Mouse (Mus musculus): ENCODE results near the gene Tenm3.

Gene Tenm3

DNA sequence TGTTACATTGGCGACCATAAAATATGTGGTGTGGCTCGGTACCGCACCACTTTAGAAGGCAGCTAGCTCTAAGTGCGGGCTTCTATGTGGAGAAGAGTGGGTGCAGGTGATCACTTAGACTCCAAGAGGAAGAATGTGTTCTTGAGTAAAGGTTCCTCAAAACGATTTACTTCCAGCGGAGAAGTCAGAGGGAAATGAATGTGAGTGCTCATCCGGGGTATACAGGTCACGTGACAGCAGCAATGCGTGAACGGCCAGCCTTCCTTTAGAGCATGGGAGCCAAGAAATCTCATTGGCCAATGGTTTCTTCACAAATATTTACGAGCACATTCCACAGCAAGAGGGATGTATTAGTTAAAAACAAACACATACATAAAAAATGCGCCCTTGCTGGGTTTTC is 404.3 kb downstream of the Tenm3 start:
- DNase-seq, result no peak

DNA sequence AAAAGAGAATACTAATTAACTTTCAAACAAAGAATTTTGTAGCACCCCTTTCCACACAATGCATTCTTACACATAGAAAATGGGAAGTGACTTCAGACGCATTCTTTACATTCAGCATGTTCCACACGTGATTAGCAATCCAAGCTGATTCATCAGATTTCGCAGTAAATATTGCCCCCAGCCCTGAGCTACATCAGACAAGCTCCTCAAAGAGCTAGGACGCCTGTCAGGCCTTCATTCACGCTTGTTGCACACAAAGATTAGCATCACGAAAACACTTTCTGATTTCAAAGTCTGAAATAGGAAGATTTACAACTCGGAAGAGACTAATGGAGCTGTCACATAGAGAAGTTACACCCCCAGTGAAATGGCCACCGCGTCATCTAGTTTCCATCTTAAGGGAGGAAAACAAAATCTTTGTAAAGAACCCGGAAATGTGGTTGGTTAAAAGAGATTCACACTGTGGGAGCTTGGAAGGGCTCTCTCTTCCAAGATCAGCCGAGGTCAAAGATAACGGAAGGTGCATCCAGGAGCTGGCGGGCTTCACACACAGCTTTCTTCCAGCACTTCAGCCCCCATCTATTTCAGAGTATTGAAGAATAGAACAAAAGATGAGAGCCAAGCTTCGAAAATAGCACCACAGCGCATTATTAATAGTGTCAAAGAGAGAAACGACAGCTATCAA is 406.1 kb downstream of the Tenm3 start:
- DNase-seq, result peak; percentile 68

DNA sequence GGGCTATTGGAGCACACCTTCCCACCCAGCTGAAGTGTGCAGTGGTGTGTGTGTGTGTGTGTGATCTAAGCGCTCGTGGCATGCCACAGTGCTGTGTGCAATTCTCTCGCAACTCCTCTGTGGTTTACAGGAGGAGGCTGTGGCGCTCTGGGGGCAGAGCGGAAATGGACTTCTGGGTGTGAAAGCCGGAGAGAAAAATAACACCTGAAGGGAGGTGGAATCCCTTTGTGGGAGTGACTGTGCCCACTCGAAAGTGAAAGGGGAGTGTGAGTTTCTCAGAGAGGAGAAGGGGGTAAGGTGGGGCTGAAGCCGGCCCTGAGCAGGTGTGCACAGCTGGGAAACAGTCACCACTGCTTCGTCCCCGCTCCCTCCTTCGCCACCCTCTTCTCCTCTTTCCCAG is 418.6 kb downstream of the Tenm3 start:
- no peak for DNase-seq

- DNase-seq, result peak; percentile 70
Observed at GRCm38 (mm10) chr8:48417714-48418113, 426.0 kb downstream of the Tenm3 start.

DNA sequence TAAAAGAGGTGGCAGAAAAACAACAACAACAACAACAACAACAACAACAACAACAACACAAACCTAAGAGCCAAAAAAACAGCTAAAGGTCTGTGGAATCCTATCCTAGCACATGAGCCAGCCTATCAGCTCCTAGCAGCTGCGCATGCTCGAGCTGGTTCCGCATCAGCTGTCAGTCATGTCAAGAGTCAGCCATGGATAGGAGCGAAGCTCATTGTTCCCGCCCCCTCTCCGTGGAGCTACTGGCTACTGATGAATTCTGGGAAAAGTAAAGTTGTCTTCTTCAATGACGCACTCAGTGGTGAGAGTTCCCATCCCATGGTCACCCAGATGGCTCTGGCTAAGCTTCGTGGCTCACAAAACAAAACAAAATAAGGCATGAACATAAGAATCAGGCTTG is 432.8 kb downstream of the Tenm3 start:
- no peak for DNase-seq

DNA sequence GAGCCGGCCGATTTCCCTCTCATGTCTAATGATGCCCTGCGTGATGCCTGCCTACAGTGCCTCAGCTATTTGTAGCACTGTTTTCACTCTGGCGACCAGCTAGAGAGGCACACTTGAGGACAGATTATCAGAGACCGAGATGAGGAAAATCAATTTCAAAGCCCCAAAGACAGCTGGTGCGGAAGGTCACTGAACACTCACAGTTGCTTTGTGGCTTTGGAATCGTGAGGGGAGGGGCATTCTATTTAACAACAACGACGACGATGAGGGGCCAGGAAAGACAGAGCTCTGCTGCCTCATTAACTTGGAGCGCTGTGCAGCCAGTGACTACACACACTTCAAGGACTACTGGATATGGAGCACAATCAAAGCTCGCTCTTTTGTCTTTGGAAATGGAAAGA is 443.2 kb downstream of the Tenm3 start:
- peak; percentile 81 for DNase-seq

DNA sequence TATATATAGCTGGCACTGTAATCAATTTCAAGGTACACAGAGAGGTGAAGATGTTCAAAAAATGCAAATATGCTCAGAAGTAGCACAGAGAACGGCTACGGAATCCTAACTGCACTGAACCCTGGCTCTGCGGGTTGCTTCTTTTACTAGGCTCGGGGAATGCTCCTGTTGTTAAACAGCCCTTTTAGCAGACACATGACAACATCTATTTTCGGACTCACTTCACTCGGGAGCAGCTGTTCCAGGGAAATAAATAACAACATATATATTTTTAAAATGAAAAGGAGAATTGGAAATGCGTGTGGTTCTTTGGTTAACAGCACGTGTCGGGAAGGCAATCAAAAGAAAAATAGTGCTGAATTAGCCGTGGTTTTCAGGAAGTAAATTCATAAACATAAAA is 457.9 kb downstream of the Tenm3 start:
- no peak for DNase-seq

- DNase-seq, result peak; percentile 11
Observed at GRCm38 (mm10) chr8:48380035-48380434, 463.7 kb downstream of the Tenm3 start.

DNA sequence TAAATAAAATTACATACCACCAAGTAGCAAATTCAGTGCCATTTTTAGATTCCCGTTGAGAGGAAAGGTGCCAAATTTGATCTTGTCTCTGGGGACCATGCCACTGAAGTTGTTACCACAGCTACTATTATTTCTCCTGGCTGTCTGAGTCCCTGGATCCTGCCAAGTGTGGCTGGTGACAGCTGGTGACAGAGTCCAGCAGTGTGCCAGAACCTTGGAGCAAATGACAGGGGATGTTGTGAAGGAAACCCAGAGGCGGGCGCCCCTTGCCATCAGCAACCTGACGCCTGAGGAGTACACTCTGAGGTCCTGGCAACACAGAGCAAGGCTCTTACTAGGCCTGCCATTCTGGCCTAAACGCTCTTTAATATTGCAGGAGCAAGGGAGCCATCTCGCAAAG is 467.0 kb downstream of the Tenm3 start:
- DNase-seq, result no peak

GRCm38 (mm10) chr8:48375183-48375582 is 468.6 kb downstream of the Tenm3 start:
- no peak for DNase-seq

- DNase-seq, result no peak
Observed at GRCm38 (mm10) chr8:48373404-48373803, 470.3 kb downstream of the Tenm3 start.

- DNase-seq, result peak; percentile 13
Observed at GRCm38 (mm10) chr8:48367164-48367563, 476.6 kb downstream of the Tenm3 start.

- DNase-seq, result no peak
Observed at GRCm38 (mm10) chr8:48356849-48357248, 486.9 kb downstream of the Tenm3 start.

DNA sequence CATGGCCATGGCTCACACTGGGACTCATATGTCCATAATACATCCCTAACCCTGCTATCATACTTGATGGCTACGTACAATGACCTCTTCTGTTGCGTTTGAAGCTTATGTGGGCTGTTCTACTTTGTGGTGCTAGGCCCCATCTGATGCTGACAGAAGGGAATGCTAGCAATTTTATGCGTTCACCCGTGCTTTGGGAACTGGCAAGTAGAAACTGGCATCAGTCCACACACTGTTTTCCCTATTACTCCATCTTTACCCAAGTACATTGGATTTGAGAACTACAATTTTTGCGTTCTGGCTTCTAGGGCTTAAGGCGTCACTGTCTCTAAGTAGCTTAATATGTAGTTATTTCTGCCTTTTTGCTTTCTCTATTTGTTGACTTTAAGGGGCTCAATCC is 490.3 kb downstream of the Tenm3 start:
- DNase-seq, result no peak

- DNase-seq, result no peak
Observed at GRCm38 (mm10) chr8:48348901-48349300, 494.9 kb downstream of the Tenm3 start.

- DNase-seq, result no peak
Observed at GRCm38 (mm10) chr8:48348386-48348785, 495.4 kb downstream of the Tenm3 start.

GRCm38 (mm10) chr8:48343067-48343420 is 500.7 kb downstream of the Tenm3 start:
- DNase-seq, result no peak

DNA sequence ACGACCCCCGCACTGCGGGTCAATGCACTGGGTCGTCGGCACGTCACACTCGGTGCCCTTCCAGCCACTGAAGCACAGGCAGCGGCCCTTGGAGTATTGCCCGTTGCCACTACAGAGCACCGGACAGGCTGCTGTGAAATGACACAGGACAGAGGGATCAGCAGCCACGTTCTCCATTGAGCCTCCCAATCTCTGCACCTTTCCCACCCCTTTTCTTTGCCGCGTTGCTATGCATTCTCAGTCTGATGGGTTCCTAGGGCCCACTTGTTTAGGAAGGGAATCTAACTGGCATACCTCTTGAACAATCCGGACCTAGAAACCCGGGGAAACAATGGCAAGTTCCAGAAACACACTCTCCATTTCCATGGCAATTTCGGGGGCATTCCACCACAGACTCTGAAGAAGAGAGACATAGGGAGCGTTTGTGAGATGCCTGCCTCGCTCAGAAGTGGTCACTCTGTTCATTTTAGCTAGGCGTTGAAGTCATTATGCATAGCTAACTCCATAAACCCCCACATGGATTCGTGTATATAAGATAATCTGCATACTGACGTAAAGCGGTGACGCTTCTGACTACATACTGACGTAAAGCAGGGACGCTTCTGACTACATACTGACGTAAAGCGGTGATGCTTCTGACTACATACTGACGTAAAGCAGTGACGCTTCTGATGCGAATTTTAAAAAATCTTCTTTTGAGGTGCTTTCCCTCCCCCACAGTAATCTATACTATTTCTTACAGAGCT is 501.3 kb downstream of the Tenm3 start:
- DNase-seq, result peak; percentile 61

DNA sequence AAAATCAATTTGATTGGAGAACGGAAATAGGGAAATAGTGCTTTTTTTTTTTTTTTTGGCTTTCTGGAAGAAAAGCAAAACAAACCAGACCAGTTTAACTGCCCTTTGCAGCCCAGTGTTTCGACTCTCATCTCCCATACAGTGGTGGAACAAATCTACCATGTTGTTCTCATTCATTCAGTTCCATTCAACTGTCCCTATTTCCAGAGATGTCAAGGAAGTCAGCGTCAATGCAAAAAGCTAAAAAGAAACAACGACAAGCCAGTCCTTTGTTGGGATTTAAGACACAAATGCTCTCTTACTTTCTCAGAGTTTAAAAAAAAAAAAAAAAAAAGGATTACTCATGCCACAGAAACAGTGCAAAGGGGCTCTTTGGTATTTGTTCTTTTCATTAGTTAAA is 502.1 kb downstream of the Tenm3 start:
- no peak for DNase-seq

- DNase-seq, result no peak
Observed at GRCm38 (mm10) chr8:48341276-48341675, 502.5 kb downstream of the Tenm3 start.

DNA sequence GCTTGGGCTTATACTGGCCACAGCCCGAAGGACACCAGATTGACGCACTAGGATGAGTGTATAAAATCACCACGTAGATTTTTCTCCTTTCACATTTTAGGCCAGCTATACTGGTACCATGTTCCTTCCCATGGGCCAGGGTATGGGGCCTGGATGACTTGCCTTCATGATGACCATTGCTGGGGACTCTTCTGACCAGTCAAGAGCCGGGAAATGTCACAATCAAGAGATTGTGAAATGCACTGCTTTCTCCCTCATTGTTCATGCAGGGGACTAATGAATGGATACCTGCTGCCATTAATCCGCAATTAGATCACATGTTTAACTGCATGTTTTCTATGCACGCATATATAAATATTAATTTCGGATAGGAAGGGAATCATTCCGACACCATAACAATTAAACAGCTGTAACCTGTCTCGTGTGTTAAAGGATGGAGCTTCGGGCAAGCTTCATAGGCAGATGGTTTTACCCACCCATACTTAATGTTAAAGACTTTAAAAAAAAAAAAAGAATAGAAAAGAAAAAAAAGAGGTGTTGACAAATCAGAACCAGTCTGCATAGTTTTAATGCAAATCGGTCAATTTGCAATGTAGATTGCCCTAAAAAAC is 521.0 kb downstream of the Tenm3 start:
- no peak for DNase-seq

GRCm38 (mm10) chr8:48322240-48322639 is 521.5 kb downstream of the Tenm3 start:
- DNase-seq, result no peak

DNA sequence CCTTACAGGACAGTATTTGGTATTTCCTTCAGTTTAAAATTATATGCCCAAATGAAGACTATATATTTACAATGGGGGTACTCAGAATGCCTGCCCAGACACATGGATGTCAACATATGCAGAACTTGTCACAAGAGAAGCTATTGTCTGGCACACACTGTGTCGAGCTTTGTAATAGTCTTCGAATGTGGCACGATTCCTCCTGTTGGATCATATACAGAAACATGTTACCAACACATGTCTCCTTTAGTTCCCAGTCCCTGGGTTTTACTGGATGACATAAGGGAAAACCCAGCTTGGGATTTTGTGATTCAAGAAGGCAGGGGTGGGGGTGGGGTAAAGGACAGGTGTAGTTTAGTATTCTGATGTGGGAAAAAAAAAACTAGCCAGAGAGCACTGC is 524.1 kb downstream of the Tenm3 start:
- no peak for DNase-seq

DNA sequence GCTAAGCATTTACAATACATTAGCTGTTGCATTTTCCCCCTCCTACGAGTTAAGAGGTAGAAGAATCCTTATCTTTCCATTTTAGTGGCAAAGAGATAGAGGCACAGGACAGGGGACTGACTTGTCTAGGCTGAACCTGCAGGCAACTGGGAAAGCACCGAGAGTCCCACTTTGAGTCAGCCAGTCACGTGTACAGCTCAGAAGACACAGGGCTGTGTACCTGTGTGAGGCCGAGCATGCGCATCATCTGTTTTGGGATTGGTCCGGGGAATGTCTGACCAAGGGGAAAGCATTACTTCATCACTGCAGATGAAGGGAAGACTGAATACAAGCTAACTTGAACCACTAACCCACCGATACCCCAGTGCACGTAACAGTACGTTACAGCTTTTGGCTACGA is 526.3 kb downstream of the Tenm3 start:
- no peak for DNase-seq

Measured in retina, postnatal 1 day (tissue).